Mouse (Mus musculus) lung, postnatal 0 days (tissue): Measurements from ENCODE around the gene Tor2a. TPM values are rescaled to one million over a fixed set of nuclear protein-coding genes. Genes with fewer than 3 reads are reported as not detected.

Experiments
- ATAC-seq: fragments of 200-750 bp; cut with Nextera tagmentation; 2 replicates; pipeline ENCODE4 v1.8.0; 2017; ENCODE audit warnings: moderate library complexity
- DNase-seq: peaks from one replicate; pipeline ENCODE4 v3.0.0-alpha.2; 2016; ENCODE audit warnings: low spot score
- H3K27ac ChIP-seq: fragments of 300-500 bp; sonication (generic); 2 replicates; pipeline ENCODE4 v1.5.1; 2014; ENCODE audit warnings: antibody characterized with exemption, mild to moderate bottlenecking, low read length, mixed read lengths
- H3K27me3 ChIP-seq: fragments of 300-500 bp; sonication (generic); replicated peaks from 2 replicates; pipeline ENCODE4 v1.6.1; 2014; ENCODE audit warnings: low read length, mixed read lengths; ENCODE audit not compliant: insufficient read depth
- H3K36me3 ChIP-seq: fragments of 300-500 bp; sonication (generic); 2 replicates; pipeline ENCODE4 v1.6.1; 2014; ENCODE audit warnings: low read length, mixed read lengths; ENCODE audit not compliant: insufficient read depth
- H3K4me1 ChIP-seq: fragments of 300-500 bp; sonication (generic); 2 replicates; pipeline ENCODE4 v1.6.1; 2014; ENCODE audit warnings: antibody characterized with exemption, low read depth, low read length, mixed read lengths; ENCODE audit not compliant: insufficient read depth
- H3K4me2 ChIP-seq: fragments of 300-500 bp; sonication (generic); replicated peaks from 2 replicates; pipeline ENCODE4 v1.6.1; 2014; ENCODE audit warnings: low read depth, mild to moderate bottlenecking, low read length, moderate library complexity, mixed read lengths
- H3K4me3 ChIP-seq: fragments of 300-500 bp; sonication (generic); 2 replicates; pipeline ENCODE4 v1.5.1; 2014; ENCODE audit warnings: low read depth, low read length
- H3K9ac ChIP-seq: fragments of 300-500 bp; sonication (generic); replicated peaks from 2 replicates; pipeline ENCODE4 v1.6.1; 2014; ENCODE audit warnings: low read depth, mild to moderate bottlenecking
- H3K9me3 ChIP-seq: fragments of 300-500 bp; sonication (generic); 2 replicates; pipeline ENCODE4 v1.6.1; 2016; ENCODE audit warnings: low read length, mixed read lengths
- CTCF ChIP-seq: IDR thresholded peaks from 2 replicates; pipeline ENCODE4 v1.5.1; 2016; ENCODE audit warnings: antibody characterized with exemption, mild to moderate bottlenecking
- EP300 ChIP-seq: IDR thresholded peaks from 2 replicates; pipeline ENCODE4 v1.6.1; 2016; ENCODE audit warnings: antibody characterized with exemption, mild to moderate bottlenecking, control low read depth
- WGBS: fragments of 180-500 bp; shearing (Covaris S2); extraction: QIAGEN DNeasy Blood & Tissue Kit; methylation state at CpG from one replicate; pipeline ENCODE4 v1.1.7; 2014; 5-methylcytosine and 5-hydroxymethylcytosine counted together
- polyA plus RNA-seq: library from polyadenylated mRNA; unstranded; fragments of >200 nt; fragmentation: Nextera tagmentation; extraction: Ambion mirVana; gene quantifications from 2 replicates; pipeline ENCODE4 v1.2.1, GENCODE M21; 2015

Gene Tor2a
- polyA plus RNA-seq, 1 experiment from 2014 or later = 63.5 TPM

GRCm38 (mm10) chr2:32740916-32741272, 16.1 kb upstream of the Tor2a start, which contains the start of gene 6330409D20Rik:
TSS of gene 6330409D20Rik (minus strand) at chr2:32741016.
- no peak for DNase-seq
- WGBS = 18% methylated on average over 11 of the region's 11 CpGs
- H3K36me3 ChIP-seq = no peaks in the 10 kb centered on the region
- peak within 1 kb of the TSS; percentile 26 for H3K4me3 ChIP-seq
- no peak for TF ChIP-seq EP300
- TF ChIP-seq CTCF = no peak
- peak within 1 kb of the TSS; percentile 1; the same call in 1 of the 2 replicates for H3K27ac ChIP-seq
- ATAC-seq = peak; percentile 0; the same call in 1 of the 2 replicates
- peaks cover 9% of the 10 kb centered on the region; the same call in 1 of the 2 replicates for H3K4me1 ChIP-seq
- no peak within 1 kb of the TSS for H3K9ac ChIP-seq
- H3K27me3 ChIP-seq = no peaks in the 10 kb centered on the region
- H3K9me3 ChIP-seq = no peaks in the 10 kb centered on the region
- H3K4me2 ChIP-seq = peak within 1 kb of the TSS; percentile 61

DNA sequence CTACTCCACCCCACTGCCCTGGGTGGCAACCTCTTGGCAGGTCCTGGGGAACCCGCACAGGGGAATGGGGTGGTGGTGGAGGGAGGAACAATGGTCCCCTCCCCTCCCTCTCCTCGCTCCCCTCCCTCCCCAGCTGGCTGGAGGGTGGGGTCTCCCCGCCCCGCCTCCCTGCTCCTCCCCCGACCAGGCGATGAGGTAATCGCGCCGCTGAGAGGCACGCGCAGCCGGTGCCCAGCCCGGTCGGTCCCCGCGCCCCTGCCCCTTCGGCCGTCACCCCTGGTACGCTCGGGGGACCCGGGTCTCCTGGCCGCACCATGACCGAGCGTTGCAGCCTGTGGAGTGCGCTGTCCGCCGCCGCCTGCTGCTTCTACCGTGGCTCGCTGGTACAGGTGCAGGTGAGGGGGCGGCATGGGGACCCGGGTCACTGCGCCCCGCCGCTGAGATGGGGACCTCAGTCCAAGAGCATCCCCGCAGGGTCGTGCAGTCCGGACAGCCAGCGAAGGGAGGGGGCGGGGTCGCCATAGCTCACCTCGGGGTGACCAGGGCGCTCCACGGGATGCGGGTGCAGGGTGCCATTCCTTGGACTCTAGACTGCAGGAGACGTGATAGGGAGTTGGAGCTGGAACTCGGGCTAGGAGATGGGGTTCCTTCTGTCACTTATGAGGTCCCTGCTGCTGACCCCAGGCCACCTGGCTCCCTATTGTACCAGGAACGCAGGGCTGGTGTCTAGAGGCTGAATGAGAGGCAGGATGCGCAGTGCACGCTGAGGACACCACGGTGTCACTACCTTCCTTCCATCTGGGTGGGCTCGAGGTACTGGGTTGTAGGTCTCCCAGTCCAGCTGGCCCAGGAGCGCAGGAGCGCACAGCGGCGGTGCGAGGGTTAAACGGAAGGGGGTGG, 15.5 kb upstream of the Tor2a start:
- 18% methylated on average over 46 of the region's 58 CpGs for WGBS

GRCm38 (mm10) chr2:32742173-32742531, 14.9 kb upstream of the Tor2a start:
- Histone ChIP-seq H3K4me3 (no peak overlapping the region), H3K9ac (no peak overlapping the region), H3K27me3 (no peaks in the 10 kb centered on the region), H3K36me3 (no peaks in the 10 kb centered on the region), H3K4me2 (no peak overlapping the region), H3K9me3 (no peaks in the 10 kb centered on the region), H3K4me1 (peaks cover 9% of the 10 kb centered on the region; the same call in 1 of the 2 replicates), H3K27ac (no peak overlapping the region)
- DNase-seq (no peak), ATAC-seq (peak; percentile 3; the same call in 1 of the 2 replicates)
- TF ChIP-seq CTCF (no peak), EP300 (no peak)
- WGBS = 28% methylated on average over 16 of the region's 18 CpGs

More for the DNA sequence above, 15.5 kb upstream of the Tor2a start:
- Histone ChIP-seq H3K27ac (peak overlapping the region; percentile 1; the same call in 1 of the 2 replicates), H3K4me3 (peak overlapping the region; percentile 26), H3K4me1 (peaks cover 9% of the 10 kb centered on the region; the same call in 1 of the 2 replicates), H3K27me3 (no peaks in the 10 kb centered on the region), H3K4me2 (peak overlapping the region; percentile 61), H3K9ac (no peak overlapping the region), H3K9me3 (no peaks in the 10 kb centered on the region), H3K36me3 (no peaks in the 10 kb centered on the region)
- DNase-seq (peak; percentile 62), ATAC-seq (peak; percentile 70)
- no peak for TF ChIP-seq EP300
- TF ChIP-seq CTCF = no peak

DNA sequence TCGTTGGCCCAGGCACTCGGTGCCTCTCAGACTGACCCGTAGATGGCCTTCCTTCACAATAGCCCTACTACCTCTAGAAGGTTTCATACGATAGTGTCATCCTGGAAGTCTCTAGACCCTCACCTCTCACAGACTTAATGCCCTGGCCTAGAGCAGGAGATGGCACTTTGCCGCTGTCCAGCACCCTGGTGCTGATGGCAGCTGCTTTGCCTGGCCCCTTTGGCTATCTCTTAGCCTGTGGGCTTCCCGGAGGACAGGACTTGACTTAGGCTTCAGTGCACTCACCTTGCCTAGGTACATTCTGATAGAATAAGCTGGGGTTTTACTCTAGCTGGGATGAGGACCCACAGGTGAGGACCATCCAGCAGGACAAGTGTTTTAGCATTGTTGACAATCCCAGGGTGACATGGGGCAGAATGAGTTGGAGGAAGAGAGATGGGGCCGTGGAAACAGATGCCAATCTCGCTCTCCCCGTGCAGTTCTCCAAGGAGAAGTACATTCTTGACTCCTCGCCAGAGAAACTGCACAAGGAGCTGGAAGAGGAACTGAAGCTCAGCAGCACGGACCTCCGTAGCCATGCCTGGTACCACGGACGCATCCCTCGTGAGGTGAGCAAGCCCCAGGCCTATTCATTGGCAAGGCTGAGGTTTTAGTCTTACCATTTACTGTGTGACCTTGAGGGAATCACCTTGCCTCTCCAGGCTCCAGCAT, 12.6 kb upstream of the Tor2a start:
- no peak for DNase-seq
- WGBS = 57% methylated on average over 15 of the region's 15 CpGs
- Histone ChIP-seq H3K27me3 (no peaks in the 10 kb centered on the region), H3K4me1 (peaks cover 9% of the 10 kb centered on the region; the same call in 1 of the 2 replicates), H3K27ac (no peak overlapping the region), H3K9me3 (no peaks in the 10 kb centered on the region), H3K4me3 (no peak overlapping the region), H3K9ac (no peak overlapping the region), H3K4me2 (no peak overlapping the region), H3K36me3 (0 out of 2 replicates have a peak, but pooled peaks cover 5% of the 10 kb centered on the region)
- ATAC-seq = no peak
- TF ChIP-seq EP300 = no peak
- TF ChIP-seq CTCF = no peak

DNA sequence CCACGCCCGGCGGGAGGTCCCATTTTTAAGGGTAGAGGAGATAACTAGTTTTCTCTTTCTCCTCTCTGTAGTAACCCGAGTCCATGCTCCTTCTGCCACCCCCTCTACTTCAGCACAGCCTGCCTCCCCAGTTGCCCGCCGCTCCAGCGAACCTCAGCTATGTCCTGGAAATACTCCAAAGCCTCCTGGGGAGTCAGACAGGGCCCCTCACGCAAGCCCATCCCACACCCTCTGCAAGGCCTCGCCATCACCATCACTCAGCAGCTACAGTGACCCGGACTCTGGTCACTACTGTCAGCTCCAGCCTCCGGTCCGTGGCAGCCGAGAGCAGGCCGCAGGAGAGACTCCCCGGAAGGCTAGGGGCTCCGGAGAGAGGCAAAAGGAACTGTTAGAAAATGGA, 8.0 kb upstream of the Tor2a start:
- 82% methylated on average over 16 of the region's 16 CpGs for WGBS

GRCm38 (mm10) chr2:32750199-32750598, 6.8 kb upstream of the Tor2a start:
- Histone ChIP-seq H3K27me3 (no peaks in the 10 kb centered on the region), H3K4me1 (no peaks in the 10 kb centered on the region), H3K9me3 (no peaks in the 10 kb centered on the region), H3K9ac (no peak overlapping the region), H3K4me2 (no peak overlapping the region), H3K36me3 (peaks cover 12% of the 10 kb centered on the region; the same call in 1 of the 2 replicates), H3K4me3 (no peak overlapping the region), H3K27ac (no peak overlapping the region)
- 70% methylated on average over 7 of the region's 7 CpGs for WGBS
- TF ChIP-seq CTCF (peak; percentile 48), EP300 (no peak)
- DNase-seq = no peak
- ATAC-seq = no peak

More for the DNA sequence above, 8.0 kb upstream of the Tor2a start:
- peaks cover 8% of the 10 kb centered on the region; the same call in 1 of the 2 replicates for H3K36me3 ChIP-seq
- H3K4me1 ChIP-seq = no peaks in the 10 kb centered on the region
- H3K9me3 ChIP-seq = no peaks in the 10 kb centered on the region
- H3K4me2 ChIP-seq = no peak overlapping the region
- no peak overlapping the region for H3K9ac ChIP-seq
- DNase-seq = no peak
- no peak overlapping the region for H3K27ac ChIP-seq
- no peaks in the 10 kb centered on the region for H3K27me3 ChIP-seq
- no peak for ATAC-seq
- no peak for TF ChIP-seq EP300
- TF ChIP-seq CTCF = no peak
- H3K4me3 ChIP-seq = no peak overlapping the region
